Mouse (Mus musculus) adrenal gland, postnatal 4 days (tissue): ENCODE results near the gene Scaf4. TPM values are rescaled to one million over a fixed set of nuclear protein-coding genes. Genes with fewer than 3 reads are reported as not detected.
"Not testable (repeated sequence)": the region's sequence is repeated elsewhere in the genome, so short reads cannot be mapped to it uniquely, and the experiment has no call there.

Experiments used
- DNase-seq, 2 experiments: peaks; one replicate each; pipeline ENCODE4 v3.0.0; 2021 to 2022; ENCODE audit warnings: low spot score in 2 of 2, mixed read lengths in 2 of 2
- total RNA-seq, 2 experiments: library from RNA; stranded (reverse); gene quantifications; 2 replicates each; pipeline ENCODE4 v1.2.3; 2021

Scaf4 gene
- total RNA-seq, 2 experiments from 2014 or later, result 57.1 to 68.3 TPM

DNA sequence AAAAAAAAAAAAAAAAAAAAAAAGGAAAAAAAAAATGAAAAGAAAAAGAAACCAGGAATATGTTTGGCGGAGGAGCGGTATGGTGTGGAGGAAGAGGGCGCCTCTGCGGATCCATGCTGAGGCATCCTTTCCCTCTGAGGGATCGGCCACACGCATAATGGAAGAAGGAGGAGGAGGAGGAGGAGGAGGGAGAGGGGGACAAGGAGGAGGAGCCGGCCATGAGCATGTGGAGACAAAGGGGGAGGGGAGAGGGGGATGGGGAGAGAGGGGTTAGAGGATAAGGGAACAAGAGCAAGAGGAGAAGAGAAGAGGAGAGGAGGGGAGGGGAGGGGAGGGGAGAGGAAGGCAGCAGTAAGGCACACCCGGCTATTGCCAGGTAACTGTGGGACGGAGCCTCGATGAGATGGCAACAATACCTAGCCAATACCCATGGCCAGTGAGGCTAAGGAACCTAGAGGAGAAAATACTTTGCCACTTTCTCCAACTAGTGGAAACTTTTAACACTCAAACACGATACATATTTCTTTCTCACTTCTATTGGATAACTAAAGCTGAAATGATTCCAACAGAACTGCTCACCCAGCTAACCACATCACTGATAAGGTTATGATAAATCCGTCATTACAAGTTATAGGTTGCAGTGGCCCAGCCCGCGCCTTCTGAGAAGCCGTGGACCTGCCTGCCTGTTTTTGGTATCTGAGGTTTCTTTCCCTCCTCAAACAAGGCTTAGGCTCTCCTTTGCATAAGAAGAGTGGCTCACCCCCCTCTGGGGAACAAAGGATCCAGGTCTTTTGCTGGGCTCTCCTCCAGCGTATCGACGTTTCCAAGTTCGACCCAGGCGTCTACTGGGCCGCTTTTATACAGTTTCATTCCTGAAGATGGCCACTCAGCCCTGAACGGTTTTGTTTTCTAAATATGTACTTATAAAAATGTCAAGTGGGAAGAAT lies 13.4 kb upstream of the Scaf4 start:
- DNase-seq, result no peak

DNA sequence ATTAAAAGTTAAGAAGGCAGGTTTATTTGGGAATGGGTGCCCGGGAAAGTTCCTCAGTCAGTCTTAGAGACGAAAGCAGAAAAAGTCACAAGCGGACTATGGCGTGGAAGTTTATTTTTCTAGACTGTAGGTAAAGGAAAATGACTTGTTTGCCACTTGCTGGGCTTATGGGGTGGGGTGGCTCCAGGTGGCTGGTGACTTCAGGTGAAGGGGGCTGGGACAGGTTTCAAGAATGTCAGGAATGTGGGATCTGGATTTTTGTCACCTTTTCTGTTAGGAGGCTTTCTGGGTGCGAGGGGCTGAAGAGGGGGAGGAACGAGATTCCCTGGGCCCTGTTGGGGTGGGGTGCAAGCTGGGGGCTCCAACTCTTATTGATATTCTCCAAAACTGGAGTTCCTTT lies 7.4 kb upstream of the Scaf4 start:
- no peak for DNase-seq

DNA sequence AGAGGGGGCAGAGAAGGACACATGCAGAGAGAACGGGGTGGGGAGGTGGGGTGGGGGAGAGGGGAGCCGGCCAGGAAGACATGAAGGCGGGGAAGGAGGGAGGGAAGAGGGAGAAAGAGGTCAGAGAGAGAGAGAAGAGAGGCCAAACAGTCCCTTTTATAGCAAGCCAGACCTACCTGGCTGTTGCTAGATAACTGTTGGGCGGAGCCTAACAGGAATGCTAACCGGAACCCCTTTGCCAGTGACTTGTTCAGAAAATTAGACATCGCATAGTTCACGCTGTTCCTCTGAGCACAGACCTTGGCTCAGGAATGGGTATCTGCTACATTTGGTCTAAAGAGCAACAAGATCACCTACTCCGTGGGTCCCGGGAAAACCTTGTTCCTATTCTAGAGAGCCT lies 6.7 kb upstream of the Scaf4 start:
- DNase-seq, result no peak

DNA sequence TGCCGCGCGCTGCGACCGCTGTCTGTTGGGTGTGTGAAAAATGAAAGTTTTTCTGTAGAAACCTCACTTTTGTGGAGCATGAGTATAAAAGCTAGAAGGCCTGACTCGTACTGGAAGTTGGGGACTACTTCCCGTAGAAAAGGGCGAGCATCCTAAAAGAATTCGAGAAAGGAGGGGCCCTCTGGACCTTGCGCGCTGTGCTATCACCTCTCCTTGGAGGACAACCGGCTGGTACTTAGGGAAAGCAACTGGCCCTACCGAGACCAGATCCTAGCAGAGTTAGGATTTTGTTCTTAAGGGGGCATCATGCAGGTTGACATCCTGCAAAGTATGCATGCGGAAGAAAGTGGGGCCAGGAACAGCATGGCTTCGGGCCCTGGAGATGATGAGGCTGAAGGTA lies 613 bp upstream of the Scaf4 start:
- no peak for DNase-seq

DNA sequence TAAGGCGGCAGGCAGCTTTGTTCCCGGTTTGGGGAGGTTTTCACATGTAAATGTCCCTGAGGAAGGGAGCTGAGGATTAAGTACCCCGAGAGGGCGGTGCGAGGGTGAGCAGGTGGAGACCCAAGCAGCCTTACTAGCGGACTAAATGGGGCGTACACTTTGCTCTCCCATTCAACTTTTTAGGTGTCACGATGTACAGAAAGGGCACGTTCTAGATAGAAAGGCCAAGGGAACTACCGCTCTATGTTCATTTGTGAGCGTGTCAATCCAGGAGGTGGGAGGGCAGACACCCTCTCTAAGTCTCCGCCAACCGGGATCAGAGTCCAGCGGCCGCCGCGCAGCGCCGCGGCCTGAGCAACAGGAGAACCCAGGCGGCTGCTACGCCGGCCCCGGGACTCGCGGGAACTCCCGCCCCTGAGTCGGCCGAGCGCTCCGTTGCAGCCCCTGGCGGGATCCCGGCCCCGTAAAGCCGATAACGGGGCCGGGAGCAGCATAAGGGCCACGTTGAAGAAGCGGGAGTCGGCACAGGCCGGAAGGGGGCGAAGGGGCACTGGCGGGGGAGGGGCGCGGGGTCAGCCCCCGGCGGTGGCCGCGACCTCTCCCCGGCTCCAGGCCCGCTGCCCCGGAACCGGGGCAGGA lies 918 bp downstream of the Scaf4 start:
- peak; percentile 14 to 30 for DNase-seq

DNA sequence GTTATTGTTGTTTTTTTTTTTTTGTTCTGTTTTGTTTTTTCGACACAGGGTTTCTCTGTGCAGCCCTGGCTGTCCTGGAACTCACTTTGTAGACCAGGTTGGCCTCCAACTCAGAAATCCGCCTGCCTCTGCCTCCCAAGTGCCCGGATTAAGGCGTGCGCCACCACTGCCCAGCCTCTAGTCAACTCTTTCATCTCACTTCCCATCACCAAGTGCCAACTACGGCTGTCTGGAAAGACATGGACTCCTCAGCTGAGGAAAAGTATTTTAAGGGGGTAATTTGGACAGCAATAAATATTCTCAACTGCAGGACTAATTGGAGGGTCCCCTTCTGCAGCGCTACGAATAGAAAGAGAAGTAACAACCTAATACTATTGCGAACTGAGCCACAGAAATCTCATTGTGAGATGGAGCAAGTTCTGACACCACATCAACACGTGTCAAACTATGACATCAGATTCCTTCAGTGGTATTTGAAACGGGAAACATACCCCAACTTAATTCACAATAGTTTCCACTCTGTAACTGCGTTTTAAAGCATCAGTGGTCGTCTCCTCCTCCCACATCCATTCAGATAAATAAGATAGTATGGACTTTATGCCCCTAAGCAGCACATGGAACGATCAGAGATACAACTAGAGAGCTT lies 1.6 kb downstream of the Scaf4 start:
- no peak for DNase-seq

DNA sequence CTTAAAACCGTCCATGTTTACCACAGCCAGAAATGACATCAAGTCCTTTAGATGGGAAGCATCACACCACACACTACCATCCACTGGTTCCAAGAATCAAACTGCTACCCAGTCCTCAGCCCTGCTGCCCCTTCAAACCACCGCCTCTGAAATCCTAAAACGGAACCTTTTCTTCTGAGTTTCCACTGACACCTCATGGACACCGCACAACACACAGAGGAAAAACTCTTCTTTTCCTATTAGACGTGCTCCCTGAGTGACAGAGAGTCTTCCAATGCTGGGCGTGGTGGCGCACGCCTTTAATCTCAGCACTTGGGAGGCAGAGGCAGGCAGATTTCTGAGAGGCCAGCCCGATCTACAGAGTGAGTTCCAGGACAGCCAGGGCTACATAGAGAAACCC lies 2.9 kb downstream of the Scaf4 start:
- no peak for DNase-seq

DNA sequence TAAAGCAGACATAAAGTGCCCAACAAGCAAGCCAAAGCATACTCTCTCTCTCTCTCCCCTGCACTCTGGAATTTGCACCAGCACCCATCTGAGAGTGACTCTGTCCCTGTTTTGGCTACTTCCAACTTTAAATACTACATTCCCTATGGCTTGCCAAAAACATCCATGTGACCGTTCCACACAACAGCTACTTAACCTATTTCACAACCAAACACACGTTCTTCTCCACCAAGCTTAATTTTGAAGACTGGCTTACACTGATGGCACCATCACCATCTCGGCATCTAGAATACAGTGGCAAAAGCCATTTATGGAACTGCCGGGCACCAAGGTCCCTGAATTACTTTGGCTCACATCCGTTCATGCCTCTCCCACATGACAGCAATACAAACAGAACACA lies 3.3 kb downstream of the Scaf4 start:
- no peak for DNase-seq

DNA sequence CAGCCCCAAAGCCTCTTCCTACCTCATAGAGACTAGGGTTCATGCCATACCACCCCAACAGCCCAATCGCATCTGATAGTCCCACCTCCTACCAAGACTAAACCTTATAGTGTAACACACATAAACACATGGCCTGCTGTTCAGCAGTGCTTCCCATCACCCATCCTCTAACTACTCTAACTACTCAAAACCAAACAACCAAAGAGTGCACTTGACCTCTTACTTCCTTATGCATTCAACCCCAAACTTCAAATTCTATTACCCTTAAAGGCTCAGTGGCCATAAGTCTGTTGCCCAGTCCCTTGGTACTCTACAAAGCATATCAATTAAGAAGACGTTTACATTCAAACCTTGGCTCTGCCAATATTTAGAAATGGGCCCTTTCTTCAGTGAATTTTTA lies 3.8 kb downstream of the Scaf4 start:
- no peak for DNase-seq

DNA sequence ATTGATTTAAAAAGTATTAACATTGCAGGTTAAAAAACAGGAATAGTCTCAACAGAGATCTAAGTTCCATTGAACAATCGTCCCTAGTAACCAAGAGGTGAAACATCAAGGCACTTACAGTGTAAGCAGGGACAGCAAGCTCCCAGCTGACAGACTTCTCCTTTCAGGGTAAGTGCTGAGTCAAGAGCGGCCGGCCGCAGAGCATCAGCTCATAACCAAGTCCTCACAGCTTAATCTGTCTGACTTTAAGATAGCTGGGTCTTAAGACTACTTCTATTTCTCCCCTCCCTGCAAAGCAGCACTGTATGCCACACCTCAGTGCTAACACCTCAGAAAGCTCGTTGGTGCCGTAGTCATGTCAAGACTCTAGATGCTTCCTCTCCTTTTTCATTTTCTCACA lies 5.2 kb downstream of the Scaf4 start:
- no peak for DNase-seq

DNA sequence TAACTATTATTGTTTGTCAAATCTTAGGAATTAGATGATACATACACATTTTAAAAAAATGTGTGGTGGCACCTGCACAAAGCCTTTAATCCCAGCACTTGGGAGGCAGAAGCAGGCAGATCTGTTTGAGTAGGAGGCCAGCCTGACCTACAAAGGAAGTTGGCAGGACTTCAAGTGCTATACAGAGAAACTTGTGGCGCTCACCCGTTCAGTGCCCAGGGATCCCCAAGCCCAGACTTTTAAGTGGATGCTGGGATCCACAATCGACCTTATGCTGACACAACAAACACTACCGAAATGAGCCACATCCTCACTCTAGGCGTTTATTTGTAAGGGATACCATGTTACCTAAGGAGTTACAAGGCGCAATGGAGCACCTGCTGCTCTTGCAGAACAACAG lies 8.8 kb downstream of the Scaf4 start:
- DNase-seq, result no peak

DNA sequence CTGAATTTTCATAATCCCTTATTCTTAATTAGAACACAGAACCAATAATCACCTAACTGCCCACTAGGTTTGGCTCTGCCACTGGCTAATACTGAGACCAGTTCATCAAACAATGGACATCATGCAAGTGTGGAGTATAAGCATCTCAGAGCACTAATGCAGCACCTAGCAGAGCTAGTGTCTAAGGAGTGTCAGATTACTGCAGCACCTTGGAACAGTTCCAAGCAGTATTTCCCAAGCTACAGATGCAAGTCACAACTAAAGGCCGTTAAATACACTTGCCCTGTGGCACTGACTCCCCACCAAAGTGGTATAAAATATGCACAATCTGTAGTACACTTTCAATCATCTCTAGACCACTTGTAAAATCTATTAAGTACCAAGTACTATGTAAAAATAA lies 17.7 kb downstream of the Scaf4 start:
- DNase-seq, result no peak

DNA sequence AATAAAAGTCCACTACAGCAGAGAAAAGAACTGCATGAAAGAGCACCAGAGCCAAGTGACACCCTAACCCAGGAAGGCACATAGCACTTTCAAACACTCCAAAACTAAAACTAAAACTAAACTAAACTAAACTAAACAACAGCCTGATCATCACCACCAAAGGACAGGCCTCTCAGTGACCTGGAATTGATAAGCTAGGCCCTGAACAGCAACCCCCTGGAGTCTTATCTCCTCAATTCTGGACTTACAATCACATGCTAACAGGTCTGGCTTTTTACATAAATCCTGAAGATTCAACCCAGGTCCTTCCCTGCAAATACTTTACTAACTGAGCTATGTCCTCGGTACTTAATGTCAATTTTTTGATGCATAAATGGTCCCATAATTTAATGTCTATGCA lies 19.2 kb downstream of the Scaf4 start:
- DNase-seq, result no peak

DNA sequence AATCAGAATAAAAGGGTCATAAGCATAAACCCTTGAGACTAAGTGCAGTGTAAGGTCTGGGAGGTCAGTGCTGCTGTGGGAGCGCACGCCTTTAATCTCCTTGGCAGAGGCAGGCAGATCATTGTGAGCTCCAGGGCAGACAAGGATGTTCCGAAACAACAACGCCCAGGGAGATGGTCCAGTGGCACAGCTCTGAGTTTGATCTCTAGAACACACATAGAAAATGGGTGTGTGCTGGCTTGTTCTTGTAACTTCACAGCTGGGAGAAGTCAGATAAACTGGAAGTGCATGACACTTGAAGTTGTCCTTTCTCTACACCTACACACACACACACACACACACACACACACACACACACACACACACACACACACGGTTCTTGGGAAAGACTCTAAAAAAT lies 20.3 kb downstream of the Scaf4 start:
- DNase-seq, result no peak

DNA sequence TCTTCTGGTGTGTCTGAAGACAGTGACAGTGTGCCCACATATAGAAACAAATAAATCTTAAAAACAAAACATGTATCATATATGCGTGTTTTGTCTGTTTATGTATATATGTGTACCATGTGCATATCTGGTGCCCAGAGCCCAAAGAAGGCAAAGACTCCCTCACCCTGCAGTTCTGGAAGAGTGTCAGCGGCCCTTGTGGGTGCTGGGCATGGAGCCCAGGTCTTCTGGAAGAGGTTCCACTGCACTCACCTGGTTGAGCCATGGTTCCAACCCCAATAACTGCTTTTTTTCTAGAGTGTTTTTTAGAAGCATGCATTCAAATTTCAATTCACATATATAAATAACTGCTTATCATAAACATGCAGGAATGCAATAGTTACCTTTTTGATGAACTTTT lies 22.5 kb downstream of the Scaf4 start:
- no peak for DNase-seq

DNA sequence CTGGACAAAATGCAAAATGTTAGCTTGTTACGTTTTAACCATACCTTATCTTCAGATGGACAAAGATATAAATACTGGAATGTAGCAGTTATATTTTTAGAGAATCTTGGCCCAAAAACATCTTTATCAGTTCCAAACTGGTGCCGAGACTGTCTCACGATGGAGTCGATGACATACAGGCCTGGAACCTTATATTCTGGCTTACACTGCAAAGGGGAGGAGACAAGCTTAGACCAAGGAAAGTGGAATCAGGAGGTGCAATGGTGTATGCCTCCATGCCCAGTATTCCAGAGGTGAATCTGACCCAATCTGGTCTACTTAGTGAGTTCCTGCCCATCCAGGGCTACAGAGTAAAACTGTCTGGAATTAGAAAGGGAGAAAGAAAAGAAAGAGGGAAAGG lies 24.2 kb downstream of the Scaf4 start:
- DNase-seq, result no peak

DNA sequence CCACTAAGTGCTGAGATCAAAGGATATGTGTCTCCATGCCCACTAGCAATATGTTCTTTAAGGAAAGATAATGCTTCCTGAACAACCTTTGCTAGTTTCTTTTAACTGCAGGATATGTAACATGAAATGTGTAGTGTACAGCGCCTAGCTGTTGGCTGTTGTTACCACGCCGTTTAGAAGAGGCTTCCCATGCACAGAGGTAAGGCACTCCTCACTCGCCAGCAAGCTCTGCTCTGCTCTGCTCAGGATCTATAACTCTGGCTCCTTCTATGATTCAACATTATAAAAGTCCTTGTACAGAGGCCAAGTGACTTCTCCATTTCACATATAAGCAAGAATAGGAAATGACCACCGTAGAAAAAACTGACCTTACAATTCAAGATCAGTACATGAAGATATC lies 24.7 kb downstream of the Scaf4 start:
- DNase-seq, result no peak

DNA sequence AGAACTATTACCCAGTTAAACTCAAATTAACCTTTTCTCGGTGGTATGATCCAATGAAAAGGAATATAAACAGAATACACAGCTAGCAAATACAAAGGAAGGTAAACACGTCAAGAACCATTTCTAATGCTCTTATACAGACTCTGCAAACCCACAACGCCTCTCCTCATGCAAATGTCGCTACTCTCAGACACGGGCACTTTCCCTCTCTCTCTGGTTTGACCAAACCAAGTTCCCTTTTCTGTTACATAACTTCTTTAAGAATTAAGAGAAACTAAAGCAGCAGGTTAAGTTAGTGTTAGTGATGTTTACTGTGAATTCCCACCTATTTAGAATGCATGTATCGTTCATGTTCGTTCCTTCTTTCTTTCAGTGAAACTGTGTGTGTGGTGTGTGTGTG lies 25.4 kb downstream of the Scaf4 start:
- DNase-seq, result no peak

DNA sequence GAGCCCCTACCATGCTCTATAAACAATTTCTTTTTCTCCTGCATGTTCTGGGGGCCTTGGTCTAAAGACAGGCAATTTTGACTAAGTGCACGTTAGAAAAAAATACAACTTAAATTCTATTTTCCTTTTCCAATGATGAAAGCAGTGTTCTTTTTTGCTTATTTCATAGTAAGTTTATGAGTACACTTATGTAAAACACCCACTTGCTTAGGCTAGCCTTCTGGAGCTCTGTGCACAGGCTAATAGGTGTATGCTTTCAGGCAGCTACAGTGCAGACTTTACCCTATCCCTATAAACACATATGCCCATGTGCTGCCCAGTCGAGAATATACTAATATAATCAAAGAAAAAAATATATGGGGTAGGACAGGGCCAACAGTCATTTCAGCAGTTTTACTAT lies 31.8 kb downstream of the Scaf4 start:
- no peak for DNase-seq

DNA sequence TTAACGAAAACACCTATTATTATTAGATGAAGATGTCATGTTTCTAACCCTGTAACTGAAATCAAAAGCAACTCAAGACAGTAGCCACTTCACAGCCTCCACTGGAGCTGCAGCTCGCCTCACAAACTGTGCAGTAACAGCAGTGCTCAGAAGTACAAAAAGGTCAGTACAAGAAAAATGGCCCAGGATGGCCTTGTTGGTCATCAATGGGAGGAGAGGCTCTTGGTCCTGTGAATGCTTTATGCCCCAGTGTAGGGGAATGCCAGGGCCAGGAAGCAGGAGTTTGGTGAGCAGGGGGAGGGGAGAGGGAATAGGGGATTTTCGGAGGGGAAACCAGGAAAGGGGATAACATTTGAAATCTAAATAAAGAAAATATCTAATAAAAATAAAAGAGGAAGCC lies 33.0 kb downstream of the Scaf4 start:
- DNase-seq, result not testable (repeated sequence)

DNA sequence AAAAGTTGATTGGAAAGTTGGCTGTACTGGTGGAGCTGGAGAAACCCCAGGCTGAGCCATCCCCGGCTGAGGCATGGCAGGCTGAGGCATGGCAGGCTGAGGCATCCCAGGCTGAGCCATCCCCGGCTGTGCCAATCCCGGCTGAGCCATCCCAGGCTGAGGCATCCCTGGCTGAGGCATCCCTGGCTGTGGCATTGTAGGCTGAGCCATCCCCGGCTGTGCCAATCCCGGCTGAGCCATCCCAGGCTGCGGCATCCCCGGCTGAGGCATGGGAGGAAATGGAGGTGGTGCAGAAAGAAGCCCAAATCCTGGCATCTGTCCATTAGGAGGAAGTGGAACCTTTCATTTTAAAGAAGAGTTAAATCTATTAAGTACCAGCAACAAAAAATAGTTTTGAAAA lies 34.2 kb downstream of the Scaf4 start:
- DNase-seq, result no peak
